Mouse (Mus musculus) midbrain, embryonic 14.5 days (tissue): Measurements from ENCODE around the gene Gm29776. TPM values are rescaled to one million over a fixed set of nuclear protein-coding genes. Genes with fewer than 3 reads are reported as not detected.

Source experiments
- ATAC-seq: fragments of 200-750 bp; cut with Nextera tagmentation; 2 replicates; pipeline ENCODE4 v1.8.0; 2017; ENCODE audit warnings: moderate number of reproducible peaks, moderate library complexity; ENCODE audit not compliant: low FRiP score, low TSS enrichment
- DNase-seq: peaks from one replicate; pipeline ENCODE4 v3.0.0-alpha.2; 2015
- H3K27ac ChIP-seq: fragments of 300-500 bp; sonication (generic); replicated peaks from 2 replicates; pipeline ENCODE4 v1.5.1; 2014; ENCODE audit warnings: mild to moderate bottlenecking, low read depth, low read length, moderate library complexity
- H3K27me3 ChIP-seq: fragments of 300-500 bp; sonication (generic); 2 replicates; pipeline ENCODE4 v1.6.1; 2014; ENCODE audit warnings: low read length, control low read depth, mixed read lengths; ENCODE audit not compliant: control insufficient read depth, insufficient read depth
- H3K36me3 ChIP-seq: fragments of 300-500 bp; sonication (generic); 2 replicates; pipeline ENCODE4 v1.6.1; 2014; ENCODE audit warnings: low read length, control low read depth; ENCODE audit not compliant: control insufficient read depth, insufficient read depth
- H3K4me1 ChIP-seq: fragments of 300-500 bp; sonication (generic); 2 replicates; pipeline ENCODE4 v1.6.1; 2014; ENCODE audit warnings: mild to moderate bottlenecking, antibody characterized with exemption, low read length, control low read depth; ENCODE audit not compliant: control insufficient read depth, insufficient read depth
- H3K4me2 ChIP-seq: fragments of 300-500 bp; sonication (generic); 2 replicates; pipeline ENCODE4 v1.6.1; 2014; ENCODE audit warnings: mild to moderate bottlenecking, low read length, moderate library complexity
- H3K4me3 ChIP-seq: fragments of 300-500 bp; sonication (generic); replicated peaks from 2 replicates; pipeline ENCODE4 v1.5.1; 2014; ENCODE audit warnings: low read depth, low read length
- H3K9ac ChIP-seq: fragments of 300-500 bp; sonication (generic); replicated peaks from 2 replicates; pipeline ENCODE4 v1.6.1; 2014; ENCODE audit warnings: mild to moderate bottlenecking, low read length, moderate library complexity
- H3K9me3 ChIP-seq: fragments of 300-500 bp; sonication (generic); 2 replicates; pipeline ENCODE4 v1.6.1; 2016; ENCODE audit warnings: low read length, control low read depth, mixed read lengths; ENCODE audit not compliant: control insufficient read depth
- WGBS: fragments of 180-500 bp; shearing (Covaris S2); extraction: QIAGEN DNeasy Blood & Tissue Kit; methylation state at CpG from one replicate; pipeline ENCODE4 v1.1.7; 2014; 5-methylcytosine and 5-hydroxymethylcytosine counted together
- polyA plus RNA-seq: library from polyadenylated mRNA; unstranded; fragments of >200 nt; fragmentation: Nextera tagmentation; extraction: Ambion mirVana; gene quantifications from 2 replicates; pipeline ENCODE4 v1.2.1, GENCODE M21; 2014

Gene Gm29776
- polyA plus RNA-seq, 1 experiment from 2014 or later, result 0.20 TPM

DNA sequence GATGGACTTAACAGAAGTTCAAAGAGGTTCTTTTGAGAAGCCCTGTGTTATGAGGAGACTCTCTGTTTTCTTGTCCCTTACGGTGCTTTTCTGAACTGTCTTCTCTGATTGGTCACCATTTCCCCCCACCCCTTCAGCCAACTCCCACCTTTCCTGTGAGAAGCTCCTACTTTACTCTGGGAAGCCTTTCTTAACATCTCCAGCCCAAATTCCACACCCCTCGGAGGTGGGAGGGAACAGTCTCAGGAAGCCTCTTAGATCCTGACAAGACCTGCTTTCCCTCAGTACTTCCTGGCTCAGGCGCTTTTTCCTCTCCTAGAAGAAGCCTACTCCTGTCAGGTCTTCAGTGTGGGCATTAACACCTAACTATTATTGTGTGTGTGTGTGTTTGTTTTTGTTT is 953 bp upstream of the Gm29776 start:
- ATAC-seq (no peak), DNase-seq (no peak)
- H3K4me2 ChIP-seq, result no peak overlapping the region
- H3K27ac ChIP-seq, result no peak overlapping the region
- H3K36me3 ChIP-seq, result no peaks in the 10 kb centered on the region
- H3K4me3 ChIP-seq, result no peak overlapping the region
- H3K27me3 ChIP-seq, result no peaks in the 10 kb centered on the region
- WGBS, result 58% methylated on average over 3 of the region's 3 CpGs
- H3K9me3 ChIP-seq, result no peaks in the 10 kb centered on the region
- H3K9ac ChIP-seq, result no peak overlapping the region
- H3K4me1 ChIP-seq, result no peaks in the 10 kb centered on the region

DNA sequence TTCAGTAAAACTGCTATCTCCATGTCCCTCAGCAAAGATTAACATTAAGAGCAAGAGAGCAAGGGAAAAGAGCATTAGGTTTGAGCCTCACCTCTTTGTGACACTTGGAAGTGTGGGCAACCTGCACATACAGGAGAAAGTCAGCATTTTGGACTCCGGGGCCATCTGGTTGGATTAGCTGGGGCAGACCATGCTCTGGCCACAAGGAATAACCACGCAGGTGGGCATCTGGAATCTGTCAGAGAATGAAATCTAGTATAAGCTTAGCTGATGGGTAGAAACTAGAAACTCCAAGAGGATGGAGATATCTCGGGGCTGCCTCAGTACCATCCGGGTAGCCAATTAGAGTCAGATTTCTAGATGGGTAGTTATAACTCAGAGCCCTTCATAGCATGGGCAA is 1.9 kb downstream of the Gm29776 start:
- WGBS, result 93% methylated on average over 4 of the region's 4 CpGs
- no peak overlapping the region for H3K9ac ChIP-seq
- ATAC-seq (no peak), DNase-seq (no peak)
- no peak overlapping the region for H3K27ac ChIP-seq
- no peaks in the 10 kb centered on the region for H3K9me3 ChIP-seq
- no peaks in the 10 kb centered on the region for H3K4me1 ChIP-seq
- H3K36me3 ChIP-seq, result peaks cover 12% of the 10 kb centered on the region
- no peak overlapping the region for H3K4me3 ChIP-seq
- H3K27me3 ChIP-seq, result no peaks in the 10 kb centered on the region
- H3K4me2 ChIP-seq, result no peak overlapping the region

DNA sequence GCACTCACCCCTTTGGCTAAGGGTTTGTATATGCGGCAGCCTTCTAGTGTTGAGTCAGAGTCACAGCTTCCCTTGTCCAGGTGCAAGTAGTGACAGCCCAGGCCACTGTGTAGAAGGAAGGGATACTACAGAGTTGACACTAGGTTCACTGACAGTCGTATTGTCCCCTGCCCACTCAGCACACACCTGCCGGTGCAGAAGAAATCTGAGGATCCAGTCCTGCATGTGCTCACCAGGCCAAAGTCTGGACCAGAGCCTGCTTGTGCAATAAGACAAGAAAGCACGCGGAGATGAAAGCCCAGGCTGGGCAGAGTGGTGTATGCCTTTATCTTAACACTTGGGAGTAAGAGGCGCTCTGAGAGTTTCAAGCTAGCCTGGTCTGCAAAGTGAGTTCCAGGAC is 3.6 kb downstream of the Gm29776 start:
- Histone ChIP-seq H3K4me1 (no peaks in the 10 kb centered on the region), H3K27me3 (no peaks in the 10 kb centered on the region), H3K9ac (no peak overlapping the region), H3K36me3 (peaks cover 23% of the 10 kb centered on the region), H3K9me3 (no peaks in the 10 kb centered on the region), H3K4me2 (no peak overlapping the region), H3K4me3 (no peak overlapping the region), H3K27ac (no peak overlapping the region)
- 87% methylated on average over 6 of the region's 6 CpGs for WGBS
- DNase-seq (no peak), ATAC-seq (no peak)

DNA sequence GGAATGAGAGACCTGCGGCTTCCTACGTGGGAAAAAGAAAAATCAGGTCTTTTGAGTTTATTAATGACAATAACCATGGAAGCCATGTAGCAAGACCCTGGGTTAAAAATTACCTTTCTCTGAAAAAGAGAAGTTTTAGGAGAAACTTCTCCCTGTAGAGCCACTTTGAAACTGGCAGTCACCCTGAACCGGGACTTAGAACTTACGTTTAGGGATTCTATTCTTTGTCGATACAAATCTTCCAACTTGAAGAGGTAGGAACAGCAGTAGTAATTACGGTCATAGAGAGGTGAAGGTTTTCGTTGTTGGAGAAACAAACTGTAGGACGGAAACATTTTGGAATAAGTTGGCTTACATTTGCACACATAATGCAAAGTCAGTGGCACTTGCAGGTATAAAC is 11.4 kb downstream of the Gm29776 start:
- H3K27ac ChIP-seq, result no peak overlapping the region
- H3K9me3 ChIP-seq, result no peaks in the 10 kb centered on the region
- H3K4me3 ChIP-seq, result peak overlapping the region; percentile 50
- H3K27me3 ChIP-seq, result no peaks in the 10 kb centered on the region
- peaks cover 21% of the 10 kb centered on the region for H3K4me1 ChIP-seq
- H3K9ac ChIP-seq, result peak overlapping the region; percentile 49
- H3K36me3 ChIP-seq, result peaks cover 34% of the 10 kb centered on the region
- WGBS, result 8% methylated on average over 8 of the region's 8 CpGs
- no peak for ATAC-seq
- DNase-seq, result no peak
- H3K4me2 ChIP-seq, result peak overlapping the region; percentile 57

DNA sequence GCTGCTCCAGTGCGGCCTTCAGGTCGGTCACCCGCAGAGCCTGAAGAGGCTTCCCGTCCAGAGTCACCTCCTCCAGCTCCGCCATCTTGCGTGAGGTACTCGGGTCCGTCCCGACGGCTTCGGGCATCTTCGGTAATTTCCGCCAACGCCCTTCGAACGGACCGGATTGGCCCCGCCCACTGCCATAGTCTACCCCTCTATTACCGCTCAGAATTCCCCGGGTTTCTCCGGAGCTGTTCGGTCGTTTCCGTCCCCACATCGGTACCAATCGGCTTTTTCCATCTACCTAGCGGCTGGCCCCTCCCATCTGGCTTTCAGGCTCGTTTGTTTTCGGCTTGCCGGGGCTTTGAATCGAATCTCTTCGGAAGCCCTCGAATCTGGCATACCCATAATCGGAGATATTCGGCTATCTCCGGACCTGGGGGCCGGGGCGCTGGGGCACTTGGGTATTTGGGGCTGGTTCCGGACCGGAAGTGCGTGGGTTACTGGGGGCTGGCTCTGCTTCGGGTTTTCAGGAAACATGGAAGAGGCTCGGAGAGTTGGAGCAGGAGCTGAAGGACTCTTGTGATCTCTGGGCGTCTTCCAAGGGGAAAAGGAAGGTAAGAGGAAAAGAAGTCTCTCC is 12.0 kb downstream of the Gm29776 start, which contains the start of gene Acin1:
TSS of gene Acin1 (minus strand) at position 410 of the 622 bp plus-strand sequence.
- peak within 1 kb of the TSS; percentile 80 for H3K4me3 ChIP-seq
- H3K27me3 ChIP-seq, result no peaks in the 10 kb centered on the region
- DNase-seq, result peak; percentile 100
- H3K4me1 ChIP-seq, result peaks cover 21% of the 10 kb centered on the region
- peak within 1 kb of the TSS; percentile 79 for H3K4me2 ChIP-seq
- peak within 1 kb of the TSS; percentile 95 for H3K27ac ChIP-seq
- H3K9me3 ChIP-seq, result no peaks in the 10 kb centered on the region
- peak within 1 kb of the TSS; percentile 88 for H3K9ac ChIP-seq
- ATAC-seq, result peak; percentile 98
- WGBS, result under 1% methylated on average over 44 of the region's 44 CpGs
- H3K36me3 ChIP-seq, result peaks cover 41% of the 10 kb centered on the region

DNA sequence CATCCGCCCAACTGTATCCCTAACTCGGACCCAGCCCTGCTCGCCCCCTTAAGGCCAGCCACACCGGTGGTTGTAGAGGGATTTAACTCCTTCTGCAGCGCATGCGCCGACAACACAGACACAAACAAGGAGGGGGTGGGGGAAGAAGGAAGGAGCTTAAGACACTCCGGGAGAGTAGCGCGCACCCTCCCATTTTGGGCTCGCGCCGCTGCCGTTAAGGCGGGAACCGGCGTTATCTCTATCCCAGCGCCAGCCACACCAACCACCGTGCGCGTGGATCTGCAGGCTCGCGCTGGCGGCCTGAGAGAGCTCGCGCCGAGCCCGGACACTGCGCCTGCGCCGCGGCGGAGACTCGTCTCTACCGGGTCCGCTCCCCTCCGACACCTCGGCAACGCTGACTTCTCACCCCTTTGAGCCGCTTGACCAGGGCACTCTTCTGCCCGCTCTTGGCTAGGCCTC is 12.5 kb downstream of the Gm29776 start, which contains the start of gene 1700123O20Rik:
TSS of gene 1700123O20Rik (plus strand) at position 154 of the 459 bp plus-strand sequence.
- H3K27me3 ChIP-seq, result no peaks in the 10 kb centered on the region
- H3K4me3 ChIP-seq, result peak within 1 kb of the TSS; percentile 80
- ATAC-seq (peak; percentile 74), DNase-seq (peak; percentile 91)
- WGBS, result under 1% methylated on average over 41 of the region's 41 CpGs
- no peaks in the 10 kb centered on the region for H3K9me3 ChIP-seq
- H3K27ac ChIP-seq, result peak within 1 kb of the TSS; percentile 95
- peak within 1 kb of the TSS; percentile 79 for H3K4me2 ChIP-seq
- H3K9ac ChIP-seq, result peak within 1 kb of the TSS; percentile 88
- peaks cover 21% of the 10 kb centered on the region for H3K4me1 ChIP-seq
- H3K36me3 ChIP-seq, result peaks cover 41% of the 10 kb centered on the region

DNA sequence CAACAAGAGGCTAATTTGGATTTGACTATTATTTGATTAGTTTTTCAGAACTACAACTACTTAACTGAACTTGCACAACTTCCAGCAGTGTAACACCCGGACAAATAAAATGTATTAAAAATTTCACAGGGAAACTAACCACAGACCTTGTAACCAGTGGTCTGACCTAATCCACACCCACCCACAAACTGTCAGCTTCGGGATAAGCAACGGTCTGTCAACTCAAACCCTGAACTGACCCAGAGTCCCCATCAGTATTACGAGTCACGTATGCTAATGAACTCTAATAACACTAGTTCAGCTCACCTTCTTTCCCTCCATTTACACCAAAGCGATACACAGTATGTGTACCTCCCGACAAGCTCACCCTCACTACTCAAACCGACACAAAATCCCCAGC is 13.2 kb downstream of the Gm29776 start:
- Histone ChIP-seq H3K4me1 (peaks cover 21% of the 10 kb centered on the region), H3K36me3 (peaks cover 40% of the 10 kb centered on the region), H3K4me2 (peak overlapping the region; percentile 79), H3K9ac (peak overlapping the region; percentile 88), H3K9me3 (no peaks in the 10 kb centered on the region), H3K27ac (peak overlapping the region; percentile 95), H3K4me3 (peak overlapping the region; percentile 80), H3K27me3 (no peaks in the 10 kb centered on the region)
- 15% methylated on average over 8 of the region's 8 CpGs for WGBS
- DNase-seq (no peak), ATAC-seq (no peak)

DNA sequence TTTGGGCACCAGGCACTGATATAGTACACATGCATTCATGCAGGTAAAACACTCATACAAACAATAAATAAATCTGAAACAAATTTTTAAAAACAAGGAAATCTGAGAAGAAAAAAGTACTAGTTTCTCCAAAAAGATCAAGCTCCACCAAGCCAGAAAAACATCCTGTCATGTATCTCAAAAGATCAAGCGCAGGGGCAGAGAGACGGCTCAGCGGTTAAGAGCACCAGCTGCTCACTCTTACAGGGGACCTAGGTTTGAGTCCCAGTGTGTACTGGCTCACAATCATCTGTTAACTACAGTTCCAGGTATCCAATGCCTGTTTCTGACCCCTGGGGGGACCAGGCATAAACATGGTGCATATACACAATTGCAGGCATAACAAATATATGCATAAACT is 16.2 kb downstream of the Gm29776 start:
- no peak overlapping the region for H3K27ac ChIP-seq
- H3K27me3 ChIP-seq, result no peaks in the 10 kb centered on the region
- no peaks in the 10 kb centered on the region for H3K9me3 ChIP-seq
- no peak overlapping the region for H3K4me2 ChIP-seq
- no peak for DNase-seq
- H3K4me3 ChIP-seq, result no peak overlapping the region
- H3K36me3 ChIP-seq, result peaks cover 49% of the 10 kb centered on the region
- H3K9ac ChIP-seq, result no peak overlapping the region
- 90% methylated on average over 3 of the region's 3 CpGs for WGBS
- no peak for ATAC-seq
- H3K4me1 ChIP-seq, result peaks cover 11% of the 10 kb centered on the region

DNA sequence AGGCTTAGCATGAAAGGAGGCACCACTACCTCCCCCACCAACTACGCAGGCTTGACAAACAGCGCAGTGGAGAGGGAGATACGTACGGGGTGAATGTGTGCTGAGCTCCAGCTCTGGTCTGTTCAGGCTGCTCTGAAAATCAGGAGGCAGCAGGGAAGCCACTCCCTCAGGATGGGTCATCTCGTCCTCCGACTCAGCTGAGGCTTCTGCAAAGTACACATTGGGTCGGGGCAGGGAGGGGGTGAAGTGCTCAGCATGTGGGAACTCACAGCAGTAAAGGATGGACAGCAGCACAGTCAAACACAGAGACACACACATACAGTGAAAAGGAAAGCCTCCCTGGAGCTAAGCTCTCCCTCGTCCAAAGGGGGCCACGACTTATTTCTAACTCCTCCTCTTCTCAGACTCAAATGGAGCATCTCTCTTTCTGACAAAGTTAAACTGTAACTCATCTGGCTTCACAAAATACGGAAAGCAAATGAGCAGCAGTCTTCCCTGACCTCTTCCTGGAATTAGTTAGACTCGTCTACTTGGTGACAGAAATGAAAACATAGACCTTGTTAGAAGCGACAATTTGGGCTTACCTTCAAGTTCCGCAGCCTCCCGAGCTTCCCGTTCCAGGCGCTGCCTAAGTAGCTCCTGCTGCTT is 19.9 kb downstream of the Gm29776 start:
- no peaks in the 10 kb centered on the region for H3K9me3 ChIP-seq
- peaks cover 78% of the 10 kb centered on the region for H3K36me3 ChIP-seq
- no peak overlapping the region for H3K4me2 ChIP-seq
- ATAC-seq (no peak), DNase-seq (no peak)
- no peak overlapping the region for H3K27ac ChIP-seq
- H3K4me1 ChIP-seq, result no peaks in the 10 kb centered on the region; the same call in 1 of the 2 replicates
- WGBS, result 89% methylated on average over 16 of the region's 16 CpGs
- no peak overlapping the region for H3K4me3 ChIP-seq
- H3K9ac ChIP-seq, result no peak overlapping the region
- no peaks in the 10 kb centered on the region for H3K27me3 ChIP-seq
